Mouse (Mus musculus) layer of hippocampus, postnatal 25 days (tissue): ENCODE measurements around the gene March1. TPM values are rescaled to one million over a fixed set of nuclear protein-coding genes. Genes with fewer than 3 reads are reported as not detected.

Experiments
- DNase-seq, 2 experiments: peaks; one replicate each; pipeline ENCODE4 v3.0.0; 2022; ENCODE audit warnings: mixed read lengths in 2 of 2, low spot score in 1 of 2; ENCODE audit errors: extremely low spot score in 1 of 2
- total RNA-seq, 2 experiments: library from RNA; stranded (reverse); gene quantifications; 2 replicates each; pipeline ENCODE4 v1.2.3; 2021

The March1 gene
- total RNA-seq, 2 experiments from 2014 or later = 44.7 to 49.5 TPM

GRCm38 (mm10) chr8:66494496-66494895 is 876.8 kb downstream of the March1 start:
- DNase-seq = no peak

GRCm38 (mm10) chr8:66495726-66496125 is 878.0 kb downstream of the March1 start:
- DNase-seq = peak; percentile 72 to 94

- DNase-seq = peak in 1 of 2 experiments; percentile 23
Observed at GRCm38 (mm10) chr8:66496998-66497577, 879.4 kb downstream of the March1 start.

- no peak for DNase-seq
Observed at GRCm38 (mm10) chr8:66503381-66503780, 885.7 kb downstream of the March1 start.

GRCm38 (mm10) chr8:66511537-66511936 is 893.8 kb downstream of the March1 start, which contains the start of gene Tktl2:
Gene Tktl2, plus strand, starts transcription at chr8:66511756.
- DNase-seq = no peak

GRCm38 (mm10) chr8:66519149-66519548 is 901.4 kb downstream of the March1 start:
- DNase-seq = no peak

- no peak for DNase-seq
Observed at GRCm38 (mm10) chr8:66520576-66520975, 902.9 kb downstream of the March1 start.
